Mouse (Mus musculus) thymus, adult 2 months (tissue): ENCODE measurements around the gene Sbk3. TPM values are rescaled to one million over a fixed set of nuclear protein-coding genes. Genes with fewer than 3 reads are reported as not detected.
A peak's percentile ranks its signal among the peaks of the same experiment; 100 is the strongest.

Experiments used
- DNase-seq: peaks from one replicate; pipeline ENCODE4 v3.0.0; 2021
- H3K27ac ChIP-seq: fragments of 200-500 bp; 2 replicates; pipeline ENCODE4 v1.5.1; 2012; ENCODE audit warnings: low read length, control low read depth; ENCODE audit not compliant: control insufficient read depth, insufficient read depth
- H3K27me3 ChIP-seq: fragments of 200-500 bp; 2 replicates; pipeline ENCODE4 v1.6.1; 2012; ENCODE audit warnings: mild to moderate bottlenecking, low read length, moderate library complexity, mixed read lengths; ENCODE audit not compliant: control insufficient read depth, insufficient read depth
- H3K36me3 ChIP-seq: fragments of 200-500 bp; 2 replicates; pipeline ENCODE4 v1.6.1; 2012; ENCODE audit warnings: mild to moderate bottlenecking, low read length, moderate library complexity; ENCODE audit not compliant: control insufficient read depth, insufficient read depth
- H3K4me1 ChIP-seq: fragments of 200-500 bp; replicated peaks from 2 replicates; pipeline ENCODE4 v1.6.1; 2012; ENCODE audit warnings: low read length; ENCODE audit not compliant: control insufficient read depth, insufficient read depth
- H3K4me3 ChIP-seq: fragments of 200-500 bp; 2 replicates; pipeline ENCODE4 v1.5.1; 2012; ENCODE audit warnings: mild to moderate bottlenecking, low read length, control low read depth, moderate library complexity; ENCODE audit not compliant: control insufficient read depth, insufficient read depth
- CTCF ChIP-seq: fragments of 200-500 bp; IDR thresholded peaks from 2 replicates; pipeline ENCODE4 v1.5.1; 2012; ENCODE audit warnings: mild to moderate bottlenecking, control low read depth, low read length, moderate library complexity, borderline replicate concordance; ENCODE audit not compliant: control insufficient read depth, poor library complexity, insufficient read depth; ENCODE audit errors: extremely low read depth
- POLR2A ChIP-seq: fragments of 200-500 bp; IDR thresholded peaks from 2 replicates; pipeline ENCODE4 v1.6.1; 2012; ENCODE audit warnings: mild to moderate bottlenecking, low read length, control low read depth, moderate library complexity; ENCODE audit not compliant: control insufficient read depth, poor library complexity, insufficient read depth; ENCODE audit errors: extremely low read depth
- WGBS: fragments of 180-500 bp; shearing (Covaris S2); methylation state at CpG from one replicate; pipeline ENCODE4 v1.1.7; 2018; 5-methylcytosine and 5-hydroxymethylcytosine counted together
- polyA plus RNA-seq: library from polyadenylated mRNA; depleted of rRNA; stranded (reverse); fragments of >200 nt; gene quantifications from 2 replicates; pipeline ENCODE4 v1.2.3, GENCODE M21; 2012

Gene Sbk3
- polyA plus RNA-seq, 1 experiment, result 3.7 TPM

GRCm38 (mm10) chr7:4925441-4926381 is 45.3 kb downstream of the Sbk3 start, which contains the start of gene Ssc5d:
Gene Ssc5d (plus strand): TSS chr7:4925785.
- H3K36me3 ChIP-seq, result 0 out of 2 replicates have a peak, but pooled peaks cover under 1% of the 10 kb centered on the region
- DNase-seq, result no peak
- no peak within 1 kb of the TSS for H3K27ac ChIP-seq
- H3K27me3 ChIP-seq, result peaks cover 11% of the 10 kb centered on the region
- 49% methylated on average over 6 of the region's 6 CpGs for WGBS
- peaks cover 14% of the 10 kb centered on the region for H3K4me1 ChIP-seq
- no peak for TF ChIP-seq POLR2A
- no peak for TF ChIP-seq CTCF
- H3K4me3 ChIP-seq, result no peak within 1 kb of the TSS

GRCm38 (mm10) chr7:4924891-4925301 is 46.1 kb downstream of the Sbk3 start:
- Histone ChIP-seq H3K27ac (no peak overlapping the region), H3K4me1 (peaks cover 14% of the 10 kb centered on the region), H3K4me3 (no peak overlapping the region), H3K36me3 (peaks cover 9% of the 10 kb centered on the region; the same call in 1 of the 2 replicates), H3K27me3 (peaks cover 11% of the 10 kb centered on the region)
- TF ChIP-seq CTCF (no peak), POLR2A (no peak)
- no peak for DNase-seq
- 14% methylated on average over 4 of the region's 4 CpGs for WGBS

GRCm38 (mm10) chr7:4924483-4924882 is 46.5 kb downstream of the Sbk3 start:
- Histone ChIP-seq H3K4me3 (no peak overlapping the region), H3K27ac (no peak overlapping the region), H3K36me3 (peaks cover 12% of the 10 kb centered on the region), H3K27me3 (peaks cover 11% of the 10 kb centered on the region), H3K4me1 (peaks cover 14% of the 10 kb centered on the region)
- TF ChIP-seq CTCF (no peak), POLR2A (no peak)
- DNase-seq, result no peak
- WGBS, result 6% methylated on average over 4 of the region's 4 CpGs

- peaks cover 19% of the 10 kb centered on the region for H3K36me3 ChIP-seq
- no peak overlapping the region for H3K27ac ChIP-seq
- WGBS, result 10% methylated on average over 37 of the region's 37 CpGs
- H3K4me1 ChIP-seq, result peaks cover 14% of the 10 kb centered on the region
- TF ChIP-seq CTCF (no peak), POLR2A (no peak)
- no peak for DNase-seq
- H3K27me3 ChIP-seq, result peaks cover 11% of the 10 kb centered on the region
- no peak overlapping the region for H3K4me3 ChIP-seq
Measured at GRCm38 (mm10) chr7:4923586-4924364, 47.2 kb downstream of the Sbk3 start.

- TF ChIP-seq CTCF (no peak), POLR2A (no peak)
- Histone ChIP-seq H3K36me3 (peaks cover 19% of the 10 kb centered on the region), H3K27me3 (peaks cover 11% of the 10 kb centered on the region), H3K27ac (no peak overlapping the region), H3K4me3 (no peak overlapping the region), H3K4me1 (peaks cover 14% of the 10 kb centered on the region)
- no peak for DNase-seq
- WGBS, result 8% methylated on average over 14 of the region's 14 CpGs
Measured at GRCm38 (mm10) chr7:4922931-4923565, 47.9 kb downstream of the Sbk3 start.

- 1% methylated on average over 14 of the region's 14 CpGs for WGBS
- peaks cover 11% of the 10 kb centered on the region for H3K27me3 ChIP-seq
- H3K36me3 ChIP-seq, result peaks cover 19% of the 10 kb centered on the region
- peak; percentile 45 for DNase-seq
- H3K4me1 ChIP-seq, result peaks cover 14% of the 10 kb centered on the region
- 0 out of 2 replicates have a peak overlapping the region, but pooled peaks have one; percentile 8 for H3K4me3 ChIP-seq
- no peak overlapping the region for H3K27ac ChIP-seq
- TF ChIP-seq CTCF (no peak), POLR2A (no peak)
Measured at GRCm38 (mm10) chr7:4922508-4922907, 48.5 kb downstream of the Sbk3 start.
